Mouse (Mus musculus) liver, embryonic 14.5 days (tissue): ENCODE results near the gene Armh4. TPM values are rescaled to one million over a fixed set of nuclear protein-coding genes. Genes with fewer than 3 reads are reported as not detected.
"Not testable (repeated sequence)": the region's sequence is repeated elsewhere in the genome, so short reads cannot be mapped to it uniquely, and the experiment has no call there.

Experiments
- ATAC-seq: fragments of 200-750 bp; cut with Nextera tagmentation; 2 replicates; pipeline ENCODE4 v1.8.0; 2017; ENCODE audit warnings: moderate number of reproducible peaks, mild to moderate bottlenecking, moderate library complexity; ENCODE audit not compliant: insufficient read depth
- DNase-seq, 3 experiments: peaks; one replicate each; pipeline ENCODE4 v3.0.0-alpha.2; 2012 to 2013; ENCODE audit warnings: low read depth in 3 of 3, low spot score in 3 of 3
- H3K27ac ChIP-seq: fragments of 300-500 bp; sonication (generic); 2 replicates; pipeline ENCODE4 v1.5.1; 2014; ENCODE audit warnings: moderate library complexity, mild to moderate bottlenecking, control low read depth, inconsistent platforms
- H3K27me3 ChIP-seq: fragments of 300-500 bp; sonication (generic); 2 replicates; pipeline ENCODE4 v1.6.1; 2014; ENCODE audit warnings: mild to moderate bottlenecking, low read length, moderate library complexity; ENCODE audit not compliant: control insufficient read depth, insufficient read depth
- H3K36me3 ChIP-seq: fragments of 300-500 bp; sonication (generic); replicated peaks from 2 replicates; pipeline ENCODE4 v1.6.1; 2014; ENCODE audit warnings: low read depth; ENCODE audit not compliant: control insufficient read depth, insufficient read depth
- H3K4me1 ChIP-seq, 2 experiments: fragments of 200-500 bp in 1 of 2; fragments of 300-500 bp in 1 of 2; sonication (generic) in 1 of 2; replicated peaks; 2 replicates each; pipeline ENCODE4 v1.6.1; 2012 to 2014; ENCODE audit warnings: antibody characterized with exemption in 1 of 2, inconsistent platforms in 1 of 2, low read length in 1 of 2; ENCODE audit not compliant: control insufficient read depth in 2 of 2, insufficient read depth in 2 of 2
- H3K4me2 ChIP-seq: fragments of 300-500 bp; sonication (generic); 2 replicates; pipeline ENCODE4 v1.6.1; 2014; ENCODE audit warnings: low read depth, mild to moderate bottlenecking, control low read depth, moderate library complexity
- H3K4me3 ChIP-seq, 2 experiments: fragments of 200-500 bp in 1 of 2; fragments of 300-500 bp in 1 of 2; sonication (generic) in 1 of 2; 2 replicates each; pipeline ENCODE4 v1.5.1; 2012 to 2014; ENCODE audit warnings: low read depth in 2 of 2, low read length in 2 of 2, mild to moderate bottlenecking in 2 of 2, control low read depth in 1 of 2, inconsistent platforms in 1 of 2, moderate library complexity in 1 of 2; ENCODE audit not compliant: insufficient read depth in 1 of 2
- H3K9ac ChIP-seq: fragments of 300-500 bp; sonication (generic); replicated peaks from 2 replicates; pipeline ENCODE4 v1.6.1; 2014; ENCODE audit warnings: mild to moderate bottlenecking, control low read depth, moderate library complexity
- H3K9me3 ChIP-seq: fragments of 300-500 bp; sonication (generic); 2 replicates; pipeline ENCODE4 v1.6.1; 2016; ENCODE audit warnings: low read length, mixed read lengths; ENCODE audit not compliant: control insufficient read depth
- CTCF ChIP-seq: IDR thresholded peaks from 2 replicates; pipeline ENCODE4 v1.5.1; 2016; ENCODE audit warnings: antibody characterized with exemption, low read depth, control low read depth
- EP300 ChIP-seq: IDR thresholded peaks from 2 replicates; pipeline ENCODE4 v1.6.1; 2016; ENCODE audit warnings: antibody characterized with exemption, low read depth
- WGBS: fragments of 180-500 bp; shearing (Covaris S2); extraction: QIAGEN DNeasy Blood & Tissue Kit; methylation state at CpG from one replicate; pipeline ENCODE4 v1.1.7; 2014; ENCODE audit not compliant: insufficient replicate concordance; 5-methylcytosine and 5-hydroxymethylcytosine counted together
- polyA plus RNA-seq, 2 experiments: library from polyadenylated mRNA; depleted of rRNA in 1 of 2; stranded (reverse) in 1 of 2; unstranded in 1 of 2; fragments of >200 nt; fragmentation: Nextera tagmentation in 1 of 2; extraction: Ambion mirVana in 1 of 2; gene quantifications; 2 replicates each; pipeline versions ENCODE4 v1.2.1 to v1.2.3; 2012 to 2014

Armh4 gene
- polyA plus RNA-seq, 2 experiments = 0.22 to 0.36 TPM

DNA sequence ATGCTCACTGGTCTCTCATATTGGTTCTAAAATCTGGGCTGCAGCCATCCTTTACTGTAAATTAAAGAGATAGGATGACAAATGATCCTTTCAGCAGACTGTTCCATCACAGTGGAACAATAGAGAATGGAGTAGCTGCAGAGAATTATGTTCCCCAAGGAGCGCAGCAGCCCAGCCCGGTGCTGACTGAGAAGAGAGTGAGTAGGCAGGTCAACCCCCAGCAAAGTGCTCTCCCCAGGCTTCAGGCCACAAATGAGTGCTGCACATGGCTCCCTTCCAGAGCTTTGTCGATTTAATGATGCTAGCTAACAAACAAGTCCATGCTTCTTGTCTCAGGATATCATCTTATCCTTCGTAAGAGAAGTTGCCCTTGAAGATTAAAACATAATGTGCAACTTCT lies 2.8 kb downstream of the Armh4 start:
- Histone ChIP-seq H3K9ac (no peak overlapping the region), H3K36me3 (no peaks in the 10 kb centered on the region), H3K27me3 (no peaks in the 10 kb centered on the region), H3K27ac (no peak overlapping the region), H3K9me3 (no peaks in the 10 kb centered on the region), H3K4me2 (no peak overlapping the region), H3K4me3 (no peak overlapping the region), H3K4me1 (no peaks in the 10 kb centered on the region)
- TF ChIP-seq EP300 (no peak), CTCF (no peak)
- no peak for ATAC-seq
- no peak for DNase-seq
- 43% methylated on average over 4 of the region's 4 CpGs for WGBS

DNA sequence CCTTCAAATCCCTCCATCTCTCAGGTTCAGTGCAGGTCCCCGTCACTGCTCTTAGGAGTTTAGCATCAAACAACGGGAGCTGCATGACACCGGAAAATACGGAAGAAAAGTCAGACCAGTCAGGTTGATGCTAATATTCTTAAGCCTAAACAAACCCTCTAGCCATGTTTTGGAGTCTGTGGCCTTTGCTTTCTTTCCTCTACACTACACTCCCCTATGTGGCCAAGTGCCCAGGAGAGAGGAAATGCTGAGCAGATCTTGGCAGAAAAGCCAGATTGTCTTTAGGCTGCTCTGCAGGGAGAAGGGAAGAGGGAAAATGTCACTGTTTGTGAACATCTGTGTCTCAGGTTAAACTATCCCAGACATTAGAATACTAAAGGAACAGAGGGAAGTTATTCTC lies 5.6 kb downstream of the Armh4 start:
- H3K9ac ChIP-seq, H3K4me2 ChIP-seq, H3K9me3 ChIP-seq, H3K27me3 ChIP-seq, DNase-seq, H3K36me3 ChIP-seq, H3K4me3 ChIP-seq, H3K4me1 ChIP-seq, ATAC-seq, H3K27ac ChIP-seq: not testable (repeated sequence)
- 60% methylated on average over 4 of the region's 4 CpGs for whole genome bisulfite sequencing

DNA sequence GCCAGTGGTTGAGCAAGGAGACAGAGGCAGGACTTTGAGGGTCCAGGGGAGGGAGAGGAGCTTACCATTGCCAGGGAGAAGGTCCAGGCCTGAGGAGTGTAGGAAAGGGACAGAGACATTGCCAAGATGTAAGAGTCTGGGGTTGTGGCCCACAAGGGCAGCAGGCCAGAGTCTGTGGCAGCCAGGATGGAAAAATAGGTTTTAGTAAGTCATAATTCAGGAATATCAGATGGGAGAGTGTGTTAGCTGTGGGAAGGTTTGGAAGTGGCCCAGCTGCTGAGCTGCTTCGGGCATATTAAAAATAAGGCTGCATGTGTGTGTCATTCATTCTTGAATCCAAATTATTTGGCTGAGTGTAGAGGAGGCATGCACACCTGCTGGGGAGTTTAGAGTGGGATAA lies 11.4 kb downstream of the Armh4 start:
- no peaks in the 10 kb centered on the region for H3K9me3 ChIP-seq
- H3K27ac ChIP-seq = no peak overlapping the region
- 60% methylated on average over 1 of the region's 1 CpGs for WGBS
- ATAC-seq (no peak), DNase-seq (no peak)
- no peaks in the 10 kb centered on the region for H3K27me3 ChIP-seq
- TF ChIP-seq CTCF (no peak), EP300 (no peak)
- no peak overlapping the region for H3K4me2 ChIP-seq
- H3K36me3 ChIP-seq = no peaks in the 10 kb centered on the region
- H3K9ac ChIP-seq = no peak overlapping the region
- no peaks in the 10 kb centered on the region for H3K4me1 ChIP-seq
- no peak overlapping the region for H3K4me3 ChIP-seq

DNA sequence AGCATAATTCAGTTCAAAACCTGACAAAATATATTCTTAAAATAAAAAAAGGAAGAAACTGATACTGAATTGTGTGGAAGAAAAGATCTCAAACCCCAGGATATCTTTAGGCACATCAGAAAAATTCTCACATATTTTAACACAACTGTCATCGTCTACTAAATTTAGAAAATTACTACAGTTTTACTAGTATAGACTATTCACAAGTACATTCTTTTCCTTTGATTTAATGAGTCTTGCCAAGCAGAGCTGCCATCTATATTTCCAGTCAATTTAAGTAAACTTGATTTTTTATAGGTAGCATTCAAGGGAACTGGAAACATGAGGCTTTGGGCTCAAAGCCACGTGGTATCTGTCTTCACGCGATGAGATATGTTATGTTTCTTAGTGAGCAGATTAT lies 16.6 kb downstream of the Armh4 start:
- TF ChIP-seq CTCF (no peak), EP300 (no peak)

DNA sequence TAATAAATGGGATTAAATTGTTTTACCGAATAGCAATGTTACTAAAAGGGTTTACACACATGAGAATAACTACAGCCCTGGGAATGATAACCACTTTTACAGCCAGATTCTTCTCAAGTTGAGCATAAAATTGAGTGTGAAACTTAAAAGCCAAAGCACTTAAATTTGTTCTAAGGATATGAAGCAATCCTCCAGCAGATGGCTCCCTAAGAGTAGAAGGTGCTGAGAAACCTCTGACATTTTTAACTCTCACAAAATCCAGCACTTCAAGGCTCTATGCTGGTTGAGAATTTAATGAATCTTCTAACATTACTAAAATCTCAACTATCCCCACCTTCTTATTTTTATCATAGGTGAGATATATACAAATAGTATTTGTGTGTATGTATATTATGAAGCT lies 27.3 kb downstream of the Armh4 start:
- ATAC-seq (no peak), DNase-seq (no peak)
- Histone ChIP-seq H3K27me3 (no peaks in the 10 kb centered on the region), H3K27ac (no peak overlapping the region), H3K4me2 (no peak overlapping the region), H3K4me1 (no peaks in the 10 kb centered on the region), H3K9me3 (no peaks in the 10 kb centered on the region), H3K36me3 (no peaks in the 10 kb centered on the region), H3K4me3 (no peak overlapping the region), H3K9ac (no peak overlapping the region)
- TF ChIP-seq CTCF (no peak), EP300 (no peak)
- WGBS = 64% methylated on average over 1 of the region's 1 CpGs

More for the DNA sequence above, 16.6 kb downstream of the Armh4 start:
- no peak for ATAC-seq
- 74% methylated on average over 4 of the region's 4 CpGs for WGBS
- Histone ChIP-seq H3K36me3 (no peaks in the 10 kb centered on the region), H3K27me3 (no peaks in the 10 kb centered on the region), H3K9me3 (no peaks in the 10 kb centered on the region), H3K4me3 (no peak overlapping the region), H3K27ac (no peak overlapping the region), H3K9ac (no peak overlapping the region), H3K4me2 (no peak overlapping the region), H3K4me1 (no peaks in the 10 kb centered on the region)
- no peak for DNase-seq

DNA sequence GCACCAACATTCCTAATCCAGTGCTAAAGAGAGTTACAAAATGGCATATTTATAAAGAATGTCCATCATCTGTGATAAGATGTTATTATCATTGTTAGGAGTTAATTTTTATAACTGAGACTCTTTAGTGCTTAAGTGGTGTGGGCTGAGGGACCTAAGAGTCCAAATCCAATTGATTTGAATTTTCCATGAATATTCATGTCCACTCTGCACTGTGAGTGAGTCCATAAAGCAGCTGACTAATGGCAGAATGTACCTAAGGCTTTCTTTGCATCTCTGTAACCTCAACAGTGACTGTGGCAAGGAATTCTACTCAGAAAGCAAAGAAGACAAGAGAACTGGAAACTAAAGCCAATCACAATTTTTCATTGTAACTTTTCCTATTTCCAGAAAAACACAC lies 30.6 kb downstream of the Armh4 start:
- no peak overlapping the region for H3K4me2 ChIP-seq
- TF ChIP-seq EP300 (no peak), CTCF (no peak)
- ATAC-seq = no peak

More for the DNA sequence above, 30.6 kb downstream of the Armh4 start:
- no peak overlapping the region for H3K27ac ChIP-seq
- H3K9me3 ChIP-seq = no peaks in the 10 kb centered on the region
- no peaks in the 10 kb centered on the region for H3K27me3 ChIP-seq
- H3K4me1 ChIP-seq = no peaks in the 10 kb centered on the region
- H3K4me3 ChIP-seq = no peak overlapping the region
- no peaks in the 10 kb centered on the region for H3K36me3 ChIP-seq
- H3K9ac ChIP-seq = no peak overlapping the region
- no peak for DNase-seq
